Mouse (Mus musculus) bone marrow, adult 2 months (tissue): ENCODE results near the gene P2rx6. TPM values are rescaled to one million over a fixed set of nuclear protein-coding genes. Genes with fewer than 3 reads are reported as not detected.
A peak's percentile ranks its signal among the peaks of the same experiment; 100 is the strongest.
"Not testable (repeated sequence)": the region's sequence is repeated elsewhere in the genome, so short reads cannot be mapped to it uniquely, and the experiment has no call there.

Source experiments
- H3K27ac ChIP-seq: fragments of 200-500 bp; 2 replicates; pipeline ENCODE4 v1.5.1; 2012; ENCODE audit warnings: low read depth, mild to moderate bottlenecking, control low read depth, inconsistent platforms, low read length; ENCODE audit not compliant: control insufficient read depth, poor library complexity, insufficient read depth
- H3K4me1 ChIP-seq: fragments of 200-500 bp; 2 replicates; pipeline ENCODE4 v1.6.1; 2011; ENCODE audit warnings: low read length; ENCODE audit not compliant: control insufficient read depth, insufficient read depth
- H3K4me3 ChIP-seq: fragments of 200-500 bp; replicated peaks from 2 replicates; pipeline ENCODE3; 2011; ENCODE audit warnings: mild to moderate bottlenecking, low read depth, low read length, control low read depth; ENCODE audit not compliant: control insufficient read depth
- CTCF ChIP-seq: fragments of 200-500 bp; IDR thresholded peaks from 2 replicates; pipeline ENCODE4 v1.5.1; 2011; ENCODE audit warnings: low read length, control low read depth; ENCODE audit not compliant: control insufficient read depth, insufficient read depth
- POLR2A ChIP-seq: fragments of 200-500 bp; IDR thresholded peaks from 2 replicates; pipeline ENCODE4 v1.6.1; 2011; ENCODE audit warnings: low read depth, mild to moderate bottlenecking, control low read depth, low read length, borderline replicate concordance; ENCODE audit not compliant: control insufficient read depth
- WGBS: fragments of 180-500 bp; shearing (Covaris S2); methylation state at CpG from one replicate; pipeline ENCODE4 v1.1.7; 2018; 5-methylcytosine and 5-hydroxymethylcytosine counted together
- polyA plus RNA-seq: library from polyadenylated mRNA; stranded (reverse); fragments of >200 nt; gene quantifications from 2 replicates; pipeline ENCODE4 v1.2.4, GENCODE M21; 2011; ENCODE audit warnings: low replicate concordance; ENCODE audit not compliant: missing spikeins, insufficient read depth, insufficient read length

P2rx6 gene
- polyA plus RNA-seq, 1 experiment: not detected

DNA sequence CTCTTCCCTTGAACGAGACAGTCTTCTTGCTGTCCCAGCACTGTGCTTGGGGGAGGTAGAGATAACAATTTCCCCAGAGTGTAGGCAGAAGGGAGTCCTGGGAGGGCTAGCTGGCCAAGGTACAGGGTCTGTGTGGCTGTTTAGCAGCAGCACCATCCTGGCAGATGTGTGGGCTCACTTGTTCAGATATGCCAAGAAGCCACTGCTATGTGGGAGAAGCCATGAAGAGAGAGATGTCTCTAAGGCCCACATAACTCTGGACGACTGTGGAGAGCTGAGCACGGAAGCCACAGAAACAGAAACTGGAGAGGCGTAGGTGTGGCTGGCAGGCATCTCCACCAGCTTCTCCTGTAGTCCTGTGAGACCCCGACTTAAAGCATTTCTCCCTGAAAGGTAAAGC lies 44.0 kb downstream of the P2rx6 start:
- Histone ChIP-seq H3K4me1 (no peaks in the 10 kb centered on the region), H3K4me3 (no peak overlapping the region), H3K27ac (no peak overlapping the region)
- TF ChIP-seq POLR2A (no peak), CTCF (no peak)
- WGBS: 76% methylated on average over 5 of the region's 5 CpGs

DNA sequence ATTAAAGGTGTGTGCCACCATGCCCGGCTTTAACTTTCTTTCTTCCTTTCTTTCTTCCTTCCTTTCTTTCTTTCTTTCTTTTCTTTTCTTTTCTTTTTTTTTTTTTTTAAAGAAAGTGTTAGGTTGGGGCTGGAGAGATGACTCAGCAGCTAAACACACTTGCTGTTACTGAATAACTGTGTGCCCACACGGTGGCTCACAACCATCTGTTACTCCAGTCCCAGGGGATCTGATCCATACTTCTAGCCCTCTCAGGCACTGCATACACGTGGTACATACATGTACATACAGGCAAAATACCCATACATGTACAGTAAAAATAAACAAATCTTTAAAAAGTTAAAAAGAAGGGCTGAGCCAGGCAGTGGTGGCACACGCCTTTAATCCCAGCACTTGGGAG lies 49.7 kb downstream of the P2rx6 start:
- WGBS: 55% methylated on average over 4 of the region's 4 CpGs
- H3K4me3 ChIP-seq: no peak overlapping the region
- TF ChIP-seq CTCF: no peak
- TF ChIP-seq POLR2A: no peak
- H3K27ac ChIP-seq: no peak overlapping the region
- H3K4me1 ChIP-seq: no peaks in the 10 kb centered on the region

DNA sequence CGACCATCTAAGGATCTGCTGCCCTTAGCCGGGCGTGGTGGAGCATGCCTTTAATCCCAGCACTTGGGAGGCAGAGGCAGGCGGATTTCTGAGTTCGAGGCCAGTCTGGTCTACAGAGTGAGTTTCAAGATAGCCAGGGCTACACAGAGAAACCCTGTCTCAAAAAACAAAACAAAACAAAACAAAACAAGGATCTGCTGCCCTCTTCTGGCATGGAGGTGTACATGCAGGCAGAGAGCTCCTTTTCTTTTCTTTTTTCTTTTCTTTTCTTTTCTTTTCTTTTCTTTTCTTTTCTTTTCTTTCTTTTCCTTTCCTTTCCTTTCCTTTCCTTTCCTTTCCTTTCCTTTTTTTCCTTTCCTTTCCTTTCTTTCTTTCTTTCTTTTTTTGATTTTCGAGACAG lies 53.1 kb downstream of the P2rx6 start:
- H3K4me3 ChIP-seq, H3K27ac ChIP-seq, H3K4me1 ChIP-seq: not testable (repeated sequence)
- WGBS: 80% methylated on average over 6 of the region's 6 CpGs
- TF ChIP-seq CTCF: peak; percentile 21; the same call in 1 of the 2 replicates

- WGBS: 28% methylated on average over 5 of the region's 5 CpGs
- Histone ChIP-seq H3K4me1 (peaks cover 3% of the 10 kb centered on the region), H3K4me3 (no peak overlapping the region), H3K27ac (no peak overlapping the region)
- TF ChIP-seq CTCF (no peak), POLR2A (no peak)
These were observed 54.5 kb downstream of the P2rx6 start for GRCm38 (mm10) chr16:17616212-17616611.

- 17% methylated on average over 13 of the region's 13 CpGs for WGBS
- H3K27ac ChIP-seq: no peak overlapping the region
- H3K4me1 ChIP-seq: peaks cover 3% of the 10 kb centered on the region
- H3K4me3 ChIP-seq: no peak overlapping the region
- peak; percentile 85 for TF ChIP-seq CTCF
- no peak for TF ChIP-seq POLR2A
These were observed 56.4 kb downstream of the P2rx6 start for GRCm38 (mm10) chr16:17617922-17618565.

GRCm38 (mm10) chr16:17619198-17620105 lies 57.8 kb downstream of the P2rx6 start, which contains the start of gene Smpd4:
Gene Smpd4, plus strand, starts transcription at chr16:17619354.
- TF ChIP-seq CTCF: no peak
- TF ChIP-seq POLR2A: peak; percentile 51; the same call in 1 of the 2 replicates
- WGBS: 2% methylated on average over 60 of the region's 60 CpGs
- Histone ChIP-seq H3K4me1 (peaks cover 3% of the 10 kb centered on the region), H3K4me3 (peak within 1 kb of the TSS; percentile 92), H3K27ac (peak within 1 kb of the TSS; percentile 8; the same call in 1 of the 2 replicates)

DNA sequence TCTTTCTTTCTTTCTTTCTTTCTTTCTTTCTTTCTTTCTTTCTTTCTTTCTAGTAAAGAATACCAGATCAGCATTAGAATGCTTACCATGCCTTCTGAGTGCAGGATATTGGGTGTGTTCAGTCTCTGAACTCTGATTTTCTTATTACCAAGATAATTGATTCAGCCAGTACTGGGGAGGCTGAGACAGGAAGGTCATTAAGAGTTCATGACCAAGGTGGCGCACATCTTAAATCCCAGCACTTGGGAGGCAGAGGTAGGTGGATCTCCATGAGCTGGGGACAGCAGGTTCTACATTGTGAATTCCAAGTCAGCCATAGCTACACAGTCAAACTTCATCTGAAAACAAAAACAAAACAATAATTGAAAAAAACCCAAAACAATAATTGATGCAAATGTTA lies 60.3 kb downstream of the P2rx6 start:
- TF ChIP-seq POLR2A: no peak
- TF ChIP-seq CTCF: no peak
- Histone ChIP-seq H3K4me1 (peaks cover 3% of the 10 kb centered on the region), H3K4me3 (no peak overlapping the region), H3K27ac (no peak overlapping the region)
- 93% methylated on average over 1 of the region's 1 CpGs for WGBS

DNA sequence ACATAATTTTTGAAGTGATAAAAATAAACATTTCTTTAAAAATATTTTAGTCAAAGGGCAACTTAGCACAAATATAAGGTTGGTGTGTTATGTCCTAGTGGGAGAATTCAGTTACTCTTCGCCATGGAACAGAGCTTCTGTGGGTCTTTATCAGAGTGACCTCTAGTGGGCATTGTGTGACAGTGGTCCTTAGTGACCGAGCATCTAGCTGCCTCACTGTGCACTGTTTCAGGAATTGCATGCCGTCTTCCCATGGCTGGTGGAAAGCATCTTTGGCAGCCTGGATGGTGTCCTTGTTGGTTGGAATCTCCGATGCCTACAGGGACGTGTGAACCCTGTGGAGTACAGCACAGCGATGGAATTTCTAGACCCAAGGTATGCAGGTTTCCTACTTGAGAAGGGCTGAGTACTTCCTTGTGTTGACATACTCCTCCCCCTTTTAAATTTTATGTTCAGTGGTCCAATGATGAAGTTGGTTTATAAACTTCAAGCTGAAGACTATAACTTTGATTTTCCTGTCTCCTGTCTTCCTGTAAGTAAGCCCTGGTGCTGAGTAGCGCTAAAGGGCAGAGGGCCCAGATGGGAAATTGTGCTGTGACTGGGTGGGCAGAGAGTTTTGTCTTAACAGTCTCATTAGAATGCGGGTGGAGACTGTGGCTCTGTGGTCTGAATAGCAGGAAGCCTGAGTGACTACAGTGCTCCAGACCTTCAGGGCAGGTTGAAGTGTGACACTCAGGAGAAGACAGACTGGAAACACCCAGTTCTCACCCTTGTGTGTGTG lies 64.0 kb downstream of the P2rx6 start:
- Histone ChIP-seq H3K4me1 (no peaks in the 10 kb centered on the region), H3K27ac (no peak overlapping the region), H3K4me3 (no peak overlapping the region)
- WGBS: 74% methylated on average over 8 of the region's 8 CpGs
- TF ChIP-seq CTCF: peak; percentile 40; the same call in 1 of the 2 replicates
- TF ChIP-seq POLR2A: no peak
